Mouse (Mus musculus) neural tube, embryonic 13.5 days (tissue): ENCODE measurements around the gene Card14. TPM values are rescaled to one million over a fixed set of nuclear protein-coding genes. Genes with fewer than 3 reads are reported as not detected.

ENCODE experiments used
- ATAC-seq: fragments of 200-750 bp; cut with Nextera tagmentation; 2 replicates; pipeline ENCODE4 v1.8.0; 2017; ENCODE audit warnings: low read depth, mild to moderate bottlenecking, moderate TSS enrichment, moderate library complexity
- H3K27ac ChIP-seq: fragments of 300-500 bp; sonication (generic); replicated peaks from 2 replicates; pipeline ENCODE4 v1.5.1; 2015; ENCODE audit warnings: moderate library complexity, mild to moderate bottlenecking, inconsistent platforms
- H3K27me3 ChIP-seq: fragments of 300-500 bp; sonication (generic); 2 replicates; pipeline ENCODE4 v1.6.1; 2015; ENCODE audit warnings: mild to moderate bottlenecking, inconsistent platforms
- H3K36me3 ChIP-seq: fragments of 300-500 bp; sonication (generic); 2 replicates; pipeline ENCODE4 v1.6.1; 2015; ENCODE audit warnings: mild to moderate bottlenecking, inconsistent platforms
- H3K4me1 ChIP-seq: fragments of 300-500 bp; sonication (generic); replicated peaks from 2 replicates; pipeline ENCODE4 v1.6.1; 2015; ENCODE audit warnings: inconsistent platforms
- H3K4me2 ChIP-seq: fragments of 300-500 bp; sonication (generic); 2 replicates; pipeline ENCODE4 v1.6.1; 2015; ENCODE audit warnings: inconsistent platforms, mild to moderate bottlenecking, moderate library complexity
- H3K4me3 ChIP-seq: fragments of 300-500 bp; sonication (generic); 2 replicates; pipeline ENCODE4 v1.5.1; 2015; ENCODE audit warnings: mild to moderate bottlenecking, inconsistent platforms
- H3K9ac ChIP-seq: fragments of 300-500 bp; sonication (generic); 2 replicates; pipeline ENCODE4 v1.6.1; 2015; ENCODE audit warnings: moderate library complexity, mild to moderate bottlenecking, inconsistent platforms
- H3K9me3 ChIP-seq: fragments of 300-500 bp; sonication (generic); 2 replicates; pipeline ENCODE4 v1.6.1; 2016; ENCODE audit warnings: inconsistent platforms
- WGBS: fragments of 180-500 bp; shearing (Covaris S2); methylation state at CpG from one replicate; pipeline ENCODE4 v1.1.7; 2015; 5-methylcytosine and 5-hydroxymethylcytosine counted together
- polyA plus RNA-seq: library from polyadenylated mRNA; unstranded; fragments of >200 nt; fragmentation: Nextera tagmentation; extraction: Ambion mirVana; gene quantifications from 2 replicates; pipeline ENCODE4 v1.2.1, GENCODE M21; 2015

The Card14 gene
- polyA plus RNA-seq, 1 experiment from 2014 or later, result 0.17 TPM

GRCm38 (mm10) chr11:119339637-119340036 lies 32.1 kb downstream of the Card14 start:
- Histone ChIP-seq H3K4me2 (no peak overlapping the region), H3K4me3 (no peak overlapping the region), H3K9me3 (no peaks in the 10 kb centered on the region), H3K9ac (no peak overlapping the region), H3K27ac (no peak overlapping the region), H3K36me3 (no peaks in the 10 kb centered on the region), H3K4me1 (no peaks in the 10 kb centered on the region), H3K27me3 (no peaks in the 10 kb centered on the region; the same call in 1 of the 2 replicates)
- ATAC-seq, result no peak
- 9% methylated on average over 5 of the region's 5 CpGs for WGBS

DNA sequence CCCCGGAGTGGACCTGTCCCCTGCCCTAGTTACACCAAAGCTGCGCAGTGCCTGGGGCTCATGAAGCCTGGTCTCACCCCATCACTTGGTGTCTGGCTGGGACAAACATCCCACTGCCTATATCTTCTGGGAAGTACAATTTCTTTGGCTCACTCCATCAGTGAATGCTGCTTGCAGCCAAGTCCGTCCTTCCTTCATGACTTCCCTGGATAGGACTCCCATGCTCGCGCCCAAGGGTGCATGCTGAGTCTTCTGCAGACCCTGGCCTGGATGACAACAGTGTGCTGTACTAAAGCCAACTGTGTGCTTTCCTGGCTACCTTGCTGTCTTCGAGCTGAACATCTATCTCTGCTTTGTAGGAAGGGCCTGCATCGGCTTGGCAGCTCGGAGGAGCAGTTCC lies 36.6 kb downstream of the Card14 start:
- Histone ChIP-seq H3K4me2 (no peak overlapping the region), H3K27ac (no peak overlapping the region), H3K4me3 (no peak overlapping the region), H3K4me1 (no peaks in the 10 kb centered on the region), H3K9me3 (no peaks in the 10 kb centered on the region), H3K36me3 (no peaks in the 10 kb centered on the region), H3K27me3 (no peaks in the 10 kb centered on the region), H3K9ac (no peak overlapping the region)
- no peak for ATAC-seq
- 88% methylated on average over 8 of the region's 8 CpGs for whole genome bisulfite sequencing

DNA sequence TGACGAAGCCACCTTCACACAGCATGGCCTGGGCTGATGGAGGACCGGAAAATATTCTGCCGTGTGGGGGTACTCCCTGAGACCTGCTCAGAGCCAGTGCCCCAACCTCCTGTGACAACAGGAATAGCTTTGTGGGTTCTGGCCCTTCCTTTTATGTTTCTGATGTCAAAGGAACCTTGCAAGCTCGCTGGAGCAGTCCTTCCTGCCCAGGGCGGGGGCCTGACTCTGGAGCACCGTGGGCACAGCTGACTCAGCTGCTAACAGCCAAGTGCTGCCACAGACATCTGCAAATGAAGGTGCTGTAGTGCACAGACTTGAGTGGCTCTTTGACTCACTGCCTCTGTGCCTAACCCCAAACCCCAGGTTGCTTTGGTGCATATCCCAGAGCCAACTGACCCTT lies 37.3 kb downstream of the Card14 start:
- no peak for ATAC-seq
- WGBS, result 65% methylated on average over 6 of the region's 6 CpGs
- H3K4me2 ChIP-seq, result no peak overlapping the region
- no peak overlapping the region for H3K27ac ChIP-seq
- H3K36me3 ChIP-seq, result no peaks in the 10 kb centered on the region
- H3K4me1 ChIP-seq, result no peaks in the 10 kb centered on the region
- no peaks in the 10 kb centered on the region for H3K27me3 ChIP-seq
- no peak overlapping the region for H3K4me3 ChIP-seq
- H3K9ac ChIP-seq, result no peak overlapping the region
- no peaks in the 10 kb centered on the region for H3K9me3 ChIP-seq

DNA sequence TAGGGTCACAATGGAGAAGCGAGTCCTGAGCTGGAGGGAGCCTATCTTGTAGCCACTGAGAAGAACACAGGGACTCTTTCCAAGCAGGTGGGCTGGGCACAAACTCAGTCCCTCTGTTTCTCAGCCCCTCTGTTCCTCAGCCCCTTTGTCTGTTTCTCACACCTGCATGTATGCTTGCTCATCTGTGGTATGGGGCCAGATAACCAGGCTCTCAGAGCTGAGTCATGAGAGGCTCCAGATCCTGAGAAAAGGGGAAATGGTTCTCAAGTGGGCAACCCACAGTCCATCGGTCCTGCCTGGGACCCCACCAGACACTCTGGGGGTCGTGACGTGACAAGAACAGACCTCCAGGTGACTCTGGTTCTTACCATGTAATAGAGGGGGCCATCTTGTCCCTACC lies 39.6 kb downstream of the Card14 start:
- ATAC-seq, result no peak
- WGBS, result 86% methylated on average over 4 of the region's 4 CpGs
- H3K9me3 ChIP-seq, result no peaks in the 10 kb centered on the region
- no peaks in the 10 kb centered on the region for H3K27me3 ChIP-seq
- H3K27ac ChIP-seq, result no peak overlapping the region
- H3K4me3 ChIP-seq, result no peak overlapping the region
- no peaks in the 10 kb centered on the region for H3K36me3 ChIP-seq
- no peak overlapping the region for H3K9ac ChIP-seq
- H3K4me1 ChIP-seq, result no peaks in the 10 kb centered on the region
- H3K4me2 ChIP-seq, result no peak overlapping the region

DNA sequence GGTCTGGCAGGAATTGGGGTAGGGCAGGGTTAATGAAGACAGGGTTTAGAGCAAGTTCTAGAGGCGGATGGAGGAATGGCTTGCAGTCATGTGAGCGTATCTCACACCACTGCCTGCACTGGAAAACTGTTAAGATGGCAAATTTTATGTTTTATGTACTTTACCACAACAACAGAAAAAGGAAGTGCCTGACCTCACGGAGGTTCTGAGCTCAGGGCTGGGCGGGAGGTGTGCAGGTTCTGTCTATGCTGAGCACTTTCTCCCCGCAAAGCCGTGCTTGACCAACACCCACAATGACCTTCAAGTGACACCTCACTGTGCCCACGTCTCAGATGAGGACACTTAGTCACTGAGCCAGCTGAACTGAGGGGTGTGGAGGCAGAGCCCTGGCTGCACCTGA lies 44.5 kb downstream of the Card14 start:
- Histone ChIP-seq H3K4me3 (no peak overlapping the region), H3K4me2 (no peak overlapping the region), H3K36me3 (no peaks in the 10 kb centered on the region), H3K4me1 (peaks cover 18% of the 10 kb centered on the region), H3K27ac (no peak overlapping the region), H3K9ac (no peak overlapping the region), H3K27me3 (no peaks in the 10 kb centered on the region), H3K9me3 (no peaks in the 10 kb centered on the region)
- ATAC-seq, result no peak
- 82% methylated on average over 7 of the region's 7 CpGs for WGBS

DNA sequence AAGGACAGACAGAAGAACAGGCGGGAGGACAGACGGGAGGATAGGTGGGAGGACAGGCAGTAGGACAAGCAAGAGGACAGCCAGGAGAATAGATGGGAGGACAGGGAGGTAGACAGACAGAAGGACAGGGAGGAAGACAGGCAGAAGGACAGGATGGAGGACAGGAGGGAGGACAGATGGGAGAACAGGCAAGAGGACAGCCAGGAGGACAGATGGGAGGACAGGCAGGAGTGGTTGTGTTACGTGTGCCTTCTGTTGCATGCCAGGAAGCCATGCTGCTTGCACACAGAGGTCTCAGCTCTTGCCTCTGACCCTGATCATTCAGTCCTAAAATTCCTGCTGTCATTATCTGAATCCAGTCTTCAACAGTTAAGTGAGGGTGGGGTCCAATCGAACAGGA lies 46.4 kb downstream of the Card14 start:
- H3K4me1 ChIP-seq, result peaks cover 18% of the 10 kb centered on the region
- H3K9ac ChIP-seq, result no peak overlapping the region
- ATAC-seq, result no peak
- WGBS, result 84% methylated on average over 4 of the region's 4 CpGs
- H3K4me2 ChIP-seq, result no peak overlapping the region
- no peak overlapping the region for H3K4me3 ChIP-seq
- no peak overlapping the region for H3K27ac ChIP-seq
- H3K9me3 ChIP-seq, result no peaks in the 10 kb centered on the region
- no peaks in the 10 kb centered on the region for H3K27me3 ChIP-seq
- H3K36me3 ChIP-seq, result no peaks in the 10 kb centered on the region

GRCm38 (mm10) chr11:119354798-119355442 lies 47.4 kb downstream of the Card14 start:
- no peak for ATAC-seq

GRCm38 (mm10) chr11:119355443-119356385 lies 48.1 kb downstream of the Card14 start, which contains the start of the genes Sgsh and Slc26a11:
TSS of gene Sgsh (minus strand) at chr11:119355536.
TSS of gene Slc26a11 (plus strand) at chr11:119355557.
- peak; percentile 94 for ATAC-seq
- H3K9ac ChIP-seq, result peak within 1 kb of the TSS; percentile 73
- no peaks in the 10 kb centered on the region for H3K27me3 ChIP-seq
- H3K4me2 ChIP-seq, result peak within 1 kb of the TSS; percentile 83
- peak within 1 kb of the TSS; percentile 62 for H3K4me3 ChIP-seq
- no peaks in the 10 kb centered on the region for H3K36me3 ChIP-seq
- H3K4me1 ChIP-seq, result peaks cover 18% of the 10 kb centered on the region
- H3K27ac ChIP-seq, result peak within 1 kb of the TSS; percentile 59
- 2% methylated on average over 34 of the region's 40 CpGs for WGBS
- H3K9me3 ChIP-seq, result no peaks in the 10 kb centered on the region

More at GRCm38 (mm10) chr11:119354798-119355442, 47.4 kb downstream of the Card14 start:
- H3K4me1 ChIP-seq, result peaks cover 18% of the 10 kb centered on the region
- no peaks in the 10 kb centered on the region for H3K27me3 ChIP-seq
- H3K9me3 ChIP-seq, result no peaks in the 10 kb centered on the region
- no peaks in the 10 kb centered on the region for H3K36me3 ChIP-seq
- peak overlapping the region; percentile 73 for H3K9ac ChIP-seq
- peak overlapping the region; percentile 59 for H3K27ac ChIP-seq
- H3K4me2 ChIP-seq, result peak overlapping the region; percentile 83
- H3K4me3 ChIP-seq, result peak overlapping the region; percentile 62
- WGBS, result 10% methylated on average over 23 of the region's 23 CpGs

DNA sequence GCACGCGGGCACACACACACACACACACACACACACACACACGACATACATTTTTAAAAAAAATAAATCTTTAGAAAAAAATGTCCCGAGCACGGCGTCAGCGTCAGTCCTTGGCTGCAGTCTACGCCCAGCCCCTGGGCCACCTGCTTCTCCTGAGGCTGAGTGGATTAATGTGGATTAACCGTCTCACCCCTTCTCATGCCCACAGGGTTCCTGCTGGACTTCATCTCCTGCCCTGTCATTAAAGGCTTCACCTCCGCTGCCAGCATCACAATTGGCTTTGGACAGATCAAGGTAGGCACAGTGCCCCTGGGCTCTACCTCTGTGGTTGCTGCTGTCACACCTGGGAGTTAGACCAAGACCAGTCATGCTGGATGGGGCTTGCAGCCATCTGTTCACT lies 51.5 kb downstream of the Card14 start:
- Histone ChIP-seq H3K36me3 (no peaks in the 10 kb centered on the region), H3K4me1 (peaks cover 30% of the 10 kb centered on the region), H3K4me3 (no peak overlapping the region), H3K9ac (no peak overlapping the region), H3K27ac (no peak overlapping the region), H3K4me2 (no peak overlapping the region), H3K27me3 (no peaks in the 10 kb centered on the region), H3K9me3 (no peaks in the 10 kb centered on the region)
- WGBS, result 90% methylated on average over 10 of the region's 10 CpGs
- no peak for ATAC-seq

DNA sequence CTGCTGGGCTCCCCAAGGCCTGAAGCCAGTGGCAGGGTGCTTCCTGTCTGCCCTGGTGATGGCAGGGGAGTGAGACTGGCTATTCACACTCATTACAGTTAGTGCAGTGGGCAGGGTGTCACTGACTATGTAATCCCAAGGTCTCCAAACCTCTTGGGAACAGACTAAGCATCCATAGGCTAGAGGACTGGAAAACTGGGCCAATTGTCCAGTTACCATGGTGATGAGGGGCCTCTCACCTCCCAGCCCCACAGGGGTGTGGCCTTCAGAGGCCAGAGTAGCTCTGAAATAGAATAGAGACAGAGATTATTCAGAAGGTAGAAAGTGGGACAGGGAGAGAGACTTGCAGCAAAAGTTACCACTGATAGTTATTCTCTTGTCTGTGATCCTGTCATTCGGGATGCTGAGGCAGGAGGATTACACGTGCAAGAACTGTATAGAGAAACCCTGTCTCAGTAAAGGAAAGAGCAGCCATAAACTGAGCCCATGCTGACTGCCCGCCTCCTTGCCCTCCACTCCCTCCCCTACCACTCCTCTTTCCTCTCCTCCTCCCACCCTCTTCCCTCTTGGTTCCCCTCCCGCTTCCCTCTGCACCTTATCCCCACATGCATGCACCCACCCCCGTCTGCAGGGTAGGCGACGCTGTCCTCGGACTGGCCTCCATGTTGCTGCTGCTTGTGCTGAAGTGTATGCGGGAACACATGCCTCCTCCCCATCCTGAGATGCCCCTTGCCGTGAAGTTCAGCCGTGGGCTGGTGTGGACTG lies 55.4 kb downstream of the Card14 start:
- H3K4me3 ChIP-seq, result peak overlapping the region; percentile 27
- peak; percentile 66 for ATAC-seq
- no peak overlapping the region for H3K27ac ChIP-seq
- H3K27me3 ChIP-seq, result no peaks in the 10 kb centered on the region
- peaks cover 12% of the 10 kb centered on the region for H3K4me1 ChIP-seq
- H3K4me2 ChIP-seq, result peak overlapping the region; percentile 53
- WGBS, result 32% methylated on average over 11 of the region's 11 CpGs
- no peaks in the 10 kb centered on the region for H3K36me3 ChIP-seq
- H3K9me3 ChIP-seq, result no peaks in the 10 kb centered on the region
- H3K9ac ChIP-seq, result peak overlapping the region; percentile 41

GRCm38 (mm10) chr11:119363534-119364145 lies 56.1 kb downstream of the Card14 start:
- H3K36me3 ChIP-seq, result no peaks in the 10 kb centered on the region
- H3K4me2 ChIP-seq, result peak overlapping the region; percentile 53
- H3K4me1 ChIP-seq, result peaks cover 12% of the 10 kb centered on the region
- no peaks in the 10 kb centered on the region for H3K9me3 ChIP-seq
- no peak overlapping the region for H3K27ac ChIP-seq
- WGBS, result 29% methylated on average over 11 of the region's 11 CpGs
- H3K9ac ChIP-seq, result peak overlapping the region; percentile 41
- peak; percentile 94 for ATAC-seq
- peak overlapping the region; percentile 27 for H3K4me3 ChIP-seq
- H3K27me3 ChIP-seq, result no peaks in the 10 kb centered on the region
